Mouse (Mus musculus): ENCODE measurements around the gene Gm45140.

The Gm45140 gene

DNA sequence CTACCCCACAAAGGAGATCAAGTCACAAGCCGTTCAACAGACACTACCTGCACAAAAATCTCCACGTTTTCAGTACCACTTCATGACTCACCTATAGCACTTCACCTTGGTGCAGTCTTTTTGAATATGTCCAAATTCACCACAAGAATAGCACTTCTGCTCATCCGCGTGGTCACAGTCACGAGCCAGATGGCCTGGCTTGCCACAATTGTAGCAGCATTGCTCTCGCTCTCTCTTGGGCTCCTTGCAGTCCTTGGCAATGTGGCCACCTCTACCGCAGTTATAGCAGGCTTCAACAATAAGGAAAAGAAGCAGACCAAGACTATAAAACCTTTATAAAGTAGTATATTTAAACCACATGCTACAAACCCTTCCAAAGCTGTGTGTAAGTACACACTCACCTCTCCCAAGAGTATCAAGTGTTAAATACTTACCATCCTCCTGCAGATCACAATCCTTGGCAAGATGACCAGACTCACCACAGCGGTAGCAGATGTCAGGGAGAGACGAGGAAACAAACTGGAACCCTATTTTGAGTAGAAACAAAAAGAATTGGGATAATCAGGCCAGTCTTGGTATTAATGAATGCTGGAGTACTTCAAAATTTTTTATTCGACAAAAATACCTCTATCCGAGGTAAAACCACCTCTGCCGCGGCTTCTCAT lies 9.6 kb upstream of the Gm45140 start:
- DNase-seq (ENCODE audit: low read depth, low spot score): no peak

GRCm38 (mm10) chr6:87842254-87842653 lies 6.7 kb upstream of the Gm45140 start:
- no peak for DNase-seq (ENCODE audit: low read depth, low spot score)

DNA sequence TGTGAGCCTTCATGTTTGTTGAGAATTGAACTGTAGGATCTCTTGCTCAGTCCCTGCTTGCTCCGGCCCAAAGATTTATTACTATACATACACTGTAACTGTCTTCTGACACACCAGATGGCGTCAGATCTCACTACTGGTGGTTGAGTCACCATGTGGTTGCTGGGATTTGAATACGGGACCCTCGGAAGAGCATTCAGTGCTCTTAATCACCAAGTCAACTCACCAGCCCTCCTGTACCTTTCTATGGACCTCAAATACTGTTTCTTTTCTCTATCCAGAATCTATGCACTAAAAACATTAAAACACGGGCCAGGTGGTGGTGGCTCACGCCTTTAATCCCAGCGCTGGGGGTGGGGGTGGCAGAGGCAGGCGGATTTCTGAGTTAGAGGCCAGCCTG lies 6.0 kb upstream of the Gm45140 start:
- DNase-seq (ENCODE audit: low read depth, low spot score): no peak

DNA sequence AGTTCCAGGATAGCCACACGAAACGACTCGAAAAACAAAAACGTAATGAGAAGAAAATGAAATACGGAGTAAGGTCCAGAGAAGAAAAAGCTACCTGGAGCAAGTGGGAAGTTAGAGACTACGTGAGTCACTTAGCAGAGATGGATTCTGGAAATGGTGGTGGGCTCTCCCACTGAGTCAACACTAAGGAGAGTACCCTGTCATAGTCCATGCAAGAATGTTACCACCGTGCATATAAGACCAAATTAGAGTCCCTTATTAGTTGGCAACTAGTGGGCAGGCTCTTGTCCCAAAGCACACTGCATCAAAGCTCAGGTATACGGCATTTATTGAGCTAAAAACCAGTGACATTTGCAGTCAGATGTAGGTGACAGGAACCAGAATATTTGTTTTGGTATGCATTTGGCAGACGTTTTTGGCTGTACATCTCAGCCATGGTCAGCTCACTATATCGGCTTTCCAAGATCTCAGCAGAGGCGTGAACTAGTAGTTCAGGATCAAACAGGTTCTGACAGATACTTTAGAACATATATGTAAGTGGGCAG lies 4.3 kb upstream of the Gm45140 start:
- DNase-seq (ENCODE audit: low read depth, low spot score): no peak

DNA sequence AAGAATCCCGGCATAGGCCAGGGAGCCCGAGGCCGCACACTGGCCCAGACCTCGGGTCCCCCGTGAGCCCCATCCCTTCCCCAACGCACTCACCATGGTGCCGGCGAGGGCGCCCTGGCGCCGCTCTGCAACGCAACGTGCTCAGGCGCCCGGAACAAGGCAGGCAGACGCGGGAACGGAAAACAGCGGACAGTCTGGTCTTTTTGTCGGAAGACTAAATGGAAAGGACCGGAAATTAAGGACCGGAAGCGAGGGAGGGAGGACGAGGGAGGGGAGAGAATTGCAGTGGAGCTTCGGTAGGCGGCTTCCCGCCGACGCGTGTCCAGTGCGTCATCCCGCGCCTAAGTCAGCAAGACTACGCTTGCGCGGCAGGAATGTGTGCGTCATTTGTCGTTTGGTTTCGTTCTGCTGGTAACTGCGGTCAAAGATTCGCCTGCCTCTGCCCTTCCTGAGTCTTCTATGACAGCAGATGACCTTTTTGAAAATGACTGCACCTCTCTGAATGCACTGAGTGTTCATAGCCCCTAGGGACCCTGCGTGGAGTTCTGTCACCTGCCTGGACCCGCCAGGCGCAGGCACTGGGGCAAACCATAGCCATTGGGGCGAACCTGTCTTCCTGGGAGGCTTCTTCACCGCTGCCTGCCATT lies 3.1 kb upstream of the Gm45140 start, which contains the start of gene Isy1:
TSS of gene Isy1 (minus strand) at position 248 of the 647 bp plus-strand sequence.
- DNase-seq (ENCODE audit: low read depth, low spot score): peak; percentile 95

- no peak for DNase-seq (ENCODE audit: low read depth, low spot score)
Observed at GRCm38 (mm10) chr6:87820366-87820765, 15.2 kb downstream of the Gm45140 start.

GRCm38 (mm10) chr6:87814486-87814885 lies 21.1 kb downstream of the Gm45140 start:
- DNase-seq (ENCODE audit: low read depth, low spot score): no peak

DNA sequence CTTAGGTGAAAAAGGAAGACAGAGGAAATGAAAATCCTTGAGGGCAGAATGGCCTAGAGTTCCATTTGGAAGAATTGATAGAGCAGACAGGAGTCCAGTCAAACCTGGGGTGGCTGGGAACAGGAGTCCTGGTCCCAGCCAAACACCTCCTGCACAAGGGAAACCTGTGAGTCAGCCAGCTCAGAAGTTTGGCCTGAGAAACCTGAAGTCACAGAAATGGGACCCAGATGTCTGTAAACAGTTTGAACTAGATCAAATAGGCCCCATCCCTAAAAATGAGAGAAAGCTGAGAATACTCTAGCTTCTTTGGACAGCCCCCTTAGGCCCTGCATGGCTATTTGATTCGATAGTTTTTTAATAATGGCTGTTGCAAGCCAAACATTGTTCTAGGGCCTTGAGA lies 22.9 kb downstream of the Gm45140 start:
- DNase-seq (ENCODE audit: low read depth, low spot score): no peak

DNA sequence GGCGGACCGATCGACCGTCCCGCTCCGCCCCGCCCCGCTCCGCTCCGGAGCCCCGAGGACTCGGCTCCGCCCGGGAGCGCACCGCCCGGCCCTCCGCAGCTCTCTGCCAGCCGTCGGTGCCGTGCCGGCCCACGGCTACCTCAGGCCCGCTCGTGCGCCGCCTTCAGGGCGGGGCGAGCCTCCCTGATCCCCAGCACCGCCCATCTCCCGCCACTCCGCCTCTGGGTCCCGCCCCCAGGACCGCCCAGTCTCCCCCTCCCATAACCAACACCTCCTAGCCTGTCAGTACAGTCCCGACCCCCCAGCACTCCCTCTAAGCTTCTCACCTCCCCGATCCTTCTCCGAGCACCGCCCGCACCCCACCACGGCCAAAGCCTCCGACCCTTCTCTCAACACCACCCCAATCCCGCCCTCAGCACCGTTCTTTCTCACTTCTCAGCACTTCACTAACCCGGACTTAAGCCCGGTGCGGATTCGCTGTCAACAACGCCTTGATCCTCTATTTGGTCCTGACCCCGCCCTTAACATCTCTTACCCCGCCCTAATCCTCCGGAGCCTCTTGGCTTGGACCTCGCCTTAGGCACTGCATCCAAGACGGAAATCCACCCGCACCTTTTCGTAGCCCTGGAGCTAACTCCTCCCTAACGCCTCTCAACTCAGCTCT lies 23.8 kb downstream of the Gm45140 start, which contains the start of gene Rab43:
TSS of gene Rab43 (minus strand) at position 490 of the 664 bp plus-strand sequence.
- DNase-seq (ENCODE audit: low read depth, low spot score): peak; percentile 67

GRCm38 (mm10) chr6:87810713-87811669 lies 24.6 kb downstream of the Gm45140 start:
- DNase-seq (ENCODE audit: low read depth, low spot score): peak; percentile 18

GRCm38 (mm10) chr6:87810311-87810710 lies 25.3 kb downstream of the Gm45140 start:
- no peak for DNase-seq (ENCODE audit: low read depth, low spot score)

- DNase-seq (ENCODE audit: low read depth, low spot score): no peak
Observed at GRCm38 (mm10) chr6:87809651-87810161, 25.9 kb downstream of the Gm45140 start.

GRCm38 (mm10) chr6:87809144-87809543 lies 26.5 kb downstream of the Gm45140 start:
- DNase-seq (ENCODE audit: low read depth, low spot score): no peak

DNA sequence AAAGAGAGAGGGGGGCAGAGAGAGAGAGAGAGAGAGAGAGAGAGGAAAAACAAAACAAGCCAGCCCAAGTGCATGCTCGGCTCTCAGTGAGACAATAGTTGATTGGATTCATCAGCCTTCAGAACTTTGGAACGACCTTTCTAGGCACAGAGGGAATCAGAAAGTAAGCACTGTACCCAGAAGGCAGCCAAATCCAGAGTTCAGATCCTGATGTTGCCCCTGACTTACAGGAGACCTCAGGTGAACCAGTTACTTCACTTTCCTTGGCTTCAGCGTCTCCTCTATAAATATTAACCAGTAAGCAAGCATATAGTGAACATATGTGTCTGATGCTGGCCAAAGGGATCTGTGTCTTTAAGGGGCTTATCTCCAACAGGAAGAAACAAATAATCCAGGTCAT lies 27.1 kb downstream of the Gm45140 start:
- DNase-seq (ENCODE audit: low read depth, low spot score): no peak

- DNase-seq (ENCODE audit: low read depth, low spot score): no peak
Observed at GRCm38 (mm10) chr6:87807735-87808440, 27.7 kb downstream of the Gm45140 start.

- no peak for DNase-seq (ENCODE audit: low read depth, low spot score)
Observed at GRCm38 (mm10) chr6:87806857-87807256, 28.7 kb downstream of the Gm45140 start.

DNA sequence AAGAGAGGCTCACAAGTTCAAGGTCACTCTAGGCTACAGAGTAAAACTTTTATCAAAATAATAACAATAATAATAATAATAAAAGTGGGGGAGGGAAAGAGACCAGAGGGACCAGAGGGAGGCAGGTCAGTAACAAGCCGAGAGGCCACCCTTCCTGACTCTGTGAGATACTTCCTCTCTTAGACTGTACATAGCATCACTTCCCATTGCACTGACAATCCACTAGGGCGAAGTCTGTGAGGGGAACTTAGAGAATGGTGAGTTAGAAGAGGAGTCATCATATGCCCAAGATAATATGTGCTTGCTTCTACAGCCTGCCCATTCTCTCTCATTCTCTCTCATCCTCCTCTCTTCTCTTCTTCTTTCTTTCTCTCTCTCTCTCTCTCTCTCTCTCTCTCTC lies 29.6 kb downstream of the Gm45140 start:
- no peak for DNase-seq (ENCODE audit: low read depth, low spot score)

GRCm38 (mm10) chr6:87805448-87805847 lies 30.1 kb downstream of the Gm45140 start:
- DNase-seq (ENCODE audit: low read depth, low spot score): no peak

- DNase-seq (ENCODE audit: low read depth, low spot score): no peak
Observed at GRCm38 (mm10) chr6:87804886-87805285, 30.7 kb downstream of the Gm45140 start.

- no peak for DNase-seq (ENCODE audit: low read depth, low spot score)
Observed at GRCm38 (mm10) chr6:87804036-87804435, 31.6 kb downstream of the Gm45140 start.

Data from brain, embryonic 18.5 days (tissue).